Mouse (Mus musculus) 416B (cell line): Measurements from ENCODE around the gene Krt18.
A peak's percentile ranks its signal among the peaks of the same experiment; 100 is the strongest.
"Not testable (repeated sequence)": the region's sequence is repeated elsewhere in the genome, so short reads cannot be mapped to it uniquely, and the experiment has no call there.

ENCODE experiments used
- DNase-seq: peaks from one replicate; pipeline ENCODE4 v3.0.0; 2011; ENCODE audit warnings: low read depth

The Krt18 gene

GRCm38 (mm10) chr15:102070476-102071467 is 42.8 kb downstream of the Krt18 start:
- peak; percentile 85 for DNase-seq

- no peak for DNase-seq
Observed at GRCm38 (mm10) chr15:102072963-102073558, 45.1 kb downstream of the Krt18 start.

- peak; percentile 99 for DNase-seq
Observed at GRCm38 (mm10) chr15:102073559-102074069, 45.6 kb downstream of the Krt18 start, which contains the start of gene Eif4b. Eif4b (plus strand) TSS chr15:102073773.

- DNase-seq = peak; percentile 62
Observed at GRCm38 (mm10) chr15:102074070-102074731, 46.2 kb downstream of the Krt18 start.

- DNase-seq = no peak
Observed at GRCm38 (mm10) chr15:102074876-102075585, 47.1 kb downstream of the Krt18 start.

GRCm38 (mm10) chr15:102077111-102077677 is 49.2 kb downstream of the Krt18 start:
- DNase-seq = no peak

- no peak for DNase-seq
Observed at GRCm38 (mm10) chr15:102079221-102079620, 51.2 kb downstream of the Krt18 start.

GRCm38 (mm10) chr15:102079924-102080323 is 51.9 kb downstream of the Krt18 start:
- not testable (repeated sequence) for DNase-seq

- DNase-seq = peak; percentile 36
Observed at GRCm38 (mm10) chr15:102080429-102080828, 52.4 kb downstream of the Krt18 start.
